ENCODE assay signal across 16 mouse cellular contexts in genomic region chr15:80026689-80027353, GRCm38 (mm10). TPM values are rescaled to one million over a fixed set of nuclear protein-coding genes. Genes with fewer than 3 reads are reported as not detected.
DNase-seq lines count a peak whose midpoint lies in the region; ATAC-seq and TF ChIP-seq lines count a peak whose summit lies in the region.
"Had no signal": no experiment of that assay in that cellular context is flagged by ENCODE, and none has a peak within 500 bp of the region (broad histone marks: within the 10 kb centered on the region; RNA-seq: fewer than 3 reads in every experiment).

No protein-coding gene starts in this region.

- H3K9ac ChIP-seq in heart, embryonic 16.5 days (ENCODE audit: low read length) = 0 out of 2 replicates have a peak overlapping the region, but pooled peaks have one; percentile 11
- H3K9ac ChIP-seq in heart, adult 2 months (ENCODE audit: low read depth, low read length) = no peak overlapping the region
- no peak overlapping the region for H3K9ac ChIP-seq in kidney, embryonic 14.5 days (ENCODE audit: low read depth, low read length)
- H3K9ac ChIP-seq in MEL (ENCODE audit: control insufficient read depth, low read depth, low read length, poor library complexity, severe bottlenecking) = no peak overlapping the region

- H3K4me1 ChIP-seq in heart, embryonic 16.5 days (ENCODE audit: control insufficient read depth, insufficient read depth, low read length) = peaks cover 41% of the 10 kb centered on the region
- H3K4me1 ChIP-seq in heart, adult 2 months (ENCODE audit: control insufficient read depth, insufficient read depth, low read length) = peaks cover 25% of the 10 kb centered on the region
- H3K4me1 ChIP-seq in kidney, embryonic 14.5 days (ENCODE audit: control insufficient read depth, insufficient read depth, low read length) = peaks cover 15% of the 10 kb centered on the region
- H3K4me1 ChIP-seq in MEL (ENCODE audit: control insufficient read depth in 1 of 2, insufficient read depth in 2 of 2, low read length in 2 of 2) = peaks cover 0 to 23% of the 10 kb centered on the region in 2 experiments; a peak in 2 of 4 replicates

- no peaks in the 10 kb centered on the region for H3K79me2 ChIP-seq in heart, adult 2 months (replicated peaks; ENCODE audit: control insufficient read depth, insufficient read depth, low read length)
- no peaks in the 10 kb centered on the region for H3K79me2 ChIP-seq in MEL (ENCODE audit: control insufficient read depth, insufficient read depth, low read length, poor library complexity)
- H3K79me2 ChIP-seq in macrophage (ENCODE audit: inconsistent target) = no peaks in the 10 kb centered on the region

- TF ChIP-seq CTCF in heart, adult 2 months (IDR thresholded peaks at IDR 0.05) = no peak
- no peak for TF ChIP-seq CTCF in MEL (IDR thresholded peaks at IDR 0.05 in 2 of 3, conservative IDR thresholded peaks at IDR 0.05 in 1 of 3; ENCODE audit: control insufficient read depth in 1 of 3, insufficient read depth in 1 of 3, low read depth in 2 of 3, low read length in 3 of 3, poor library complexity in 1 of 3, severe bottlenecking in 1 of 3)

- no peak for TF ChIP-seq EP300 in heart, adult 2 months (IDR thresholded peaks at IDR 0.05; ENCODE audit: insufficient read depth, low read depth, low read length)
- TF ChIP-seq EP300 in MEL (IDR thresholded peaks at IDR 0.05; ENCODE audit: low read depth in 1 of 2, low read length in 2 of 2) = peak; percentile 15 to 41; a peak in 1 of 4 replicates

- no peak overlapping the region for H3K4me2 ChIP-seq in heart, embryonic 16.5 days (ENCODE audit: low read depth, low read length)
- no peak overlapping the region for H3K4me2 ChIP-seq in kidney, embryonic 14.5 days (replicated peaks; ENCODE audit: low read depth, low read length)

- no peak for DNase-seq in heart, adult 2 months
- DNase-seq in kidney, postnatal 4 days = peak; percentile 60 to 77
- peak; percentile 19 for DNase-seq in MEL (ENCODE audit: low read depth, low spot score)
- DNase-seq in left cerebral cortex, adult 8-10 months (ENCODE audit: low spot score in 2 of 2) = no peak
- DNase-seq: cerebellum, adult 8-10 months; heart, postnatal 14 days; kidney, adult 8-10 months; lung, postnatal 14 days; right cerebral cortex, postnatal 25 days; thymus, postnatal 25 days had no signal

- no peak overlapping the region for H3K4me3 ChIP-seq in heart, embryonic 16.5 days (ENCODE audit: low read length)
- H3K4me3 ChIP-seq in heart, adult 2 months = no peak overlapping the region
- no peak overlapping the region for H3K4me3 ChIP-seq in kidney, embryonic 14.5 days (ENCODE audit: low read length)
- H3K4me3 ChIP-seq in MEL (ENCODE audit: control insufficient read depth in 1 of 2, insufficient read depth in 1 of 2, low read depth in 2 of 2, low read length in 2 of 2) = no peak overlapping the region
- H3K4me3 ChIP-seq in macrophage (ENCODE audit: inconsistent target) = no peak overlapping the region
- H3K4me3 ChIP-seq: erythroblast, embryonic 14.5 days; midbrain, embryonic 10.5 days had no signal

- no peak for ATAC-seq in heart, embryonic 16.5 days (replicated peaks; ENCODE audit: extremely low read depth, insufficient read depth, low FRiP score)
- ATAC-seq in kidney, embryonic 14.5 days (ENCODE audit: low FRiP score, low TSS enrichment) = no peak

- no peak overlapping the region for H3K27ac ChIP-seq in heart, embryonic 16.5 days (ENCODE audit: low read length)
- H3K27ac ChIP-seq in heart, adult 2 months = no peak overlapping the region; the same call in 1 of the 2 replicates
- no peak overlapping the region for H3K27ac ChIP-seq in kidney, embryonic 14.5 days (ENCODE audit: low read depth, low read length)
- no peak overlapping the region for H3K27ac ChIP-seq in MEL (ENCODE audit: control insufficient read depth, low read depth, low read length)
- H3K27ac ChIP-seq in macrophage = peak overlapping the region; percentile 45; the same call in 1 of the 2 replicates

- 66% methylated on average over 14 of the region's 14 CpGs for WGBS in heart, embryonic 16.5 days
- 55% methylated on average over 14 of the region's 14 CpGs for WGBS in heart, adult 2 months
- 67% methylated on average over 14 of the region's 14 CpGs for WGBS in kidney, embryonic 14.5 days
- WGBS in macrophage (ENCODE audit: missing documents) = 96% methylated on average over 14 of the region's 14 CpGs

- peaks cover 6% of the 10 kb centered on the region for H3K9me3 ChIP-seq in heart, embryonic 16.5 days (replicated peaks; ENCODE audit: control insufficient read depth, low read length)
- no peaks in the 10 kb centered on the region for H3K9me3 ChIP-seq in kidney, embryonic 14.5 days (ENCODE audit: control insufficient read depth, low read length)
- no peaks in the 10 kb centered on the region for H3K9me3 ChIP-seq in MEL (replicated peaks; ENCODE audit: insufficient read depth, low read length)

- no peak for TF ChIP-seq RAD21 in MEL (IDR thresholded peaks at IDR 0.05; ENCODE audit: low read depth, low read length)

- H3K36me3 ChIP-seq in heart, embryonic 16.5 days (ENCODE audit: control insufficient read depth, insufficient read depth) = no peaks in the 10 kb centered on the region
- no peaks in the 10 kb centered on the region for H3K36me3 ChIP-seq in heart, adult 2 months (ENCODE audit: control insufficient read depth, insufficient read depth, low read length)
- no peaks in the 10 kb centered on the region for H3K36me3 ChIP-seq in kidney, embryonic 14.5 days (ENCODE audit: control insufficient read depth, insufficient read depth, low read length)
- H3K36me3 ChIP-seq in MEL (ENCODE audit: control insufficient read depth in 1 of 2, insufficient read depth in 2 of 2, low read length in 2 of 2) (peaks cover 0 to 8% of the 10 kb centered on the region in 2 experiments; a peak in 2 of 4 replicates), macrophage (ENCODE audit: inconsistent target) (no peaks in the 10 kb centered on the region)
- H3K36me3 ChIP-seq: midbrain, embryonic 10.5 days had no signal

- intact Hi-C loops in heart, adult 2 months (cut with DNase I) = no loop called here

- H3K27me3 ChIP-seq in heart, embryonic 16.5 days (ENCODE audit: control insufficient read depth, insufficient read depth, low read length) = no peaks in the 10 kb centered on the region
- H3K27me3 ChIP-seq in heart, adult 2 months (ENCODE audit: control insufficient read depth, insufficient read depth, low read length) = no peaks in the 10 kb centered on the region
- no peaks in the 10 kb centered on the region for H3K27me3 ChIP-seq in kidney, embryonic 14.5 days (ENCODE audit: control insufficient read depth, insufficient read depth, low read length)
- no peaks in the 10 kb centered on the region for H3K27me3 ChIP-seq in MEL (ENCODE audit: control insufficient read depth in 1 of 2, insufficient read depth in 2 of 2, low read length in 2 of 2)

- TF ChIP-seq POLR2A in heart, adult 2 months (IDR thresholded peaks at IDR 0.05; ENCODE audit: insufficient read depth, low read depth, low read length) = no peak
- no peak for TF ChIP-seq POLR2A in MEL (IDR thresholded peaks at IDR 0.05; ENCODE audit: control insufficient read depth in 1 of 2, insufficient read depth in 1 of 2, low read depth in 1 of 2, low read length in 2 of 2, poor library complexity in 1 of 2)

TF ChIP-seq in MEL, 35 proteins besides CTCF, POLR2A, EP300 and RAD21:
- TF ChIP-seq GATA1 (IDR thresholded peaks at IDR 0.05; ENCODE audit: low read depth, low read length) (peak; percentile 27; the same call in 1 of the 2 replicates), ZMIZ1 (IDR thresholded peaks at IDR 0.05; ENCODE audit: low read depth, low read length) (no peak)

RNA-seq across cellular contexts. Expression of gene Pdgfb, which starts 12.0 kb away (rescaled TPM):
- polyA plus RNA-seq in heart, embryonic 16.5 days (2015; fragmentation: Nextera tagmentation; extraction: Ambion mirVana) = 3.2 and 4.6 TPM in 2 replicates
- total RNA-seq in heart, adult 2 months (2021) = 10 to 100 TPM; 27.1 to 27.3 TPM
- polyA plus RNA-seq in heart, adult 2 months (2012; rRNA removed) = 32.6 and 45.1 TPM in 2 replicates
- 5.0 and 5.8 TPM in 2 replicates for polyA plus RNA-seq in kidney, embryonic 14.5 days (2014; fragmentation: Nextera tagmentation; extraction: Ambion mirVana)
- total RNA-seq in MEL (2012; rRNA removed) = 0.23 and 0.26 TPM in 2 replicates
- polyA plus RNA-seq in MEL (2012; ENCODE audit: insufficient read depth in 1 of 2, insufficient read length in 2 of 2, low read depth in 1 of 2, low replicate concordance in 2 of 2, missing spikeins in 1 of 2) (under 1 TPM in 1 of 2 experiments, not detected in 1; 0.72 TPM), macrophage (2018) (10.0 to 24.1 TPM (median 11.9 TPM) in 3 replicates)
- 10 to 100 TPM in 12 of 26 experiments, 1 to 10 TPM in 14; 2.3 to 61.6 (median 9.1) TPM for total RNA-seq in macrophage (2018; cell fraction: chromatin; rRNA removed)
- total RNA-seq in macrophage (2018; cell fraction: cytosol; rRNA removed) = 10 to 100 TPM in 12 of 26 experiments, 1 to 10 TPM in 14; 2.9 to 35.1 (median 6.4) TPM
- 10 to 100 TPM in 15 of 26 experiments, 1 to 10 TPM in 11; 5.4 to 78.2 (median 13.6) TPM for total RNA-seq in macrophage (2018; cell fraction: nucleus; rRNA removed)
- total RNA-seq in left cerebral cortex, adult 8-10 months (2022) = 10 to 100 TPM; 26.4 to 31.9 (median 28.1) TPM
- total RNA-seq: CH12.LX had no signal

RNA-seq across cellular contexts. Expression of gene Cbx7, which starts 55.9 kb away (rescaled TPM):
- polyA plus RNA-seq in heart, embryonic 16.5 days (2015; fragmentation: Nextera tagmentation; extraction: Ambion mirVana) = 1.4 and 1.7 TPM in 2 replicates
- 10 to 100 TPM; 18.9 to 21.7 TPM for total RNA-seq in heart, adult 2 months (2021)
- polyA plus RNA-seq in heart, adult 2 months (2012; rRNA removed) = 21.4 and 31.6 TPM in 2 replicates
- polyA plus RNA-seq in kidney, embryonic 14.5 days (2014; fragmentation: Nextera tagmentation; extraction: Ambion mirVana) = 1.5 and 2.0 TPM in 2 replicates
- total RNA-seq in MEL (2012; rRNA removed) = 2.9 and 3.7 TPM in 2 replicates
- polyA plus RNA-seq in MEL (2012; ENCODE audit: insufficient read depth in 1 of 2, insufficient read length in 2 of 2, low read depth in 1 of 2, low replicate concordance in 2 of 2, missing spikeins in 1 of 2) (10 to 100 TPM in 1 of 2 experiments, not detected in 1; 11.1 TPM), macrophage (2018) (1.2 to 5.5 TPM (median 4.3 TPM) in 3 replicates)
- total RNA-seq in macrophage (2018; cell fraction: chromatin; rRNA removed) = 10 to 100 TPM in 10 of 26 experiments, 1 to 10 TPM in 16; 1.4 to 33.0 (median 8.3) TPM
- total RNA-seq in macrophage (2018; cell fraction: cytosol; rRNA removed) = 1 to 10 TPM in 25 of 26 experiments, under 1 TPM in 1; 0.91 to 8.3 (median 2.7) TPM
- total RNA-seq in macrophage (2018; cell fraction: nucleus; rRNA removed) = 10 to 100 TPM in 8 of 26 experiments, 1 to 10 TPM in 18; 1.2 to 27.8 (median 4.8) TPM
- 10 to 100 TPM; 51.4 to 59.9 (median 55.5) TPM for total RNA-seq in left cerebral cortex, adult 8-10 months (2022)

Comparison
In these comparisons a context has a peak if more than half of its experiments do, and no peak if none do; other contexts are left out.
1. DNase-seq: peak in kidney, postnatal 4 days (2 of 2) and MEL (single experiment); none in heart, adult 2 months (0 of 2) and left cerebral cortex, adult 8-10 months (0 of 2).